Mouse (Mus musculus): ENCODE results near the gene Lif. TPM values are rescaled to one million over a fixed set of nuclear protein-coding genes. Genes with fewer than 3 reads are reported as not detected.
A peak's percentile ranks its signal among the peaks of the same experiment; 100 is the strongest.

The Lif gene
- polyA plus RNA-seq, 1 experiment from 2014 or later, result 0.30 TPM

- H3K27me3 ChIP-seq (ENCODE audit: control insufficient read depth, insufficient read depth, low read length), result no peaks in the 10 kb centered on the region
- H3K4me2 ChIP-seq (replicated peaks; ENCODE audit: low read depth, low read length), result no peak overlapping the region
- H3K9ac ChIP-seq (replicated peaks; ENCODE audit: low read depth, low read length), result no peak overlapping the region
- no peak overlapping the region for H3K27ac ChIP-seq (ENCODE audit: low read length)
- H3K4me1 ChIP-seq (ENCODE audit: control insufficient read depth, insufficient read depth, low read length), result peaks cover 37% of the 10 kb centered on the region
- WGBS, result 56% methylated on average over 7 of the region's 7 CpGs
- ATAC-seq (ENCODE audit: insufficient number of reproducible peaks, insufficient read depth, low FRiP score, low read depth), result no peak
- H3K4me3 ChIP-seq (ENCODE audit: low read depth, low read length), result no peak overlapping the region
- no peaks in the 10 kb centered on the region for H3K9me3 ChIP-seq (ENCODE audit: control insufficient read depth, low read depth, low read length)
- no peaks in the 10 kb centered on the region for H3K36me3 ChIP-seq (ENCODE audit: control insufficient read depth, insufficient read depth, low read length)
These were observed 3.8 kb downstream of the Lif start for GRCm38 (mm10) chr11:4261188-4261494.

GRCm38 (mm10) chr11:4261969-4262368 lies 4.6 kb downstream of the Lif start:
- 19% methylated on average over 5 of the region's 5 CpGs for WGBS
- H3K27ac ChIP-seq (ENCODE audit: low read length), result no peak overlapping the region

GRCm38 (mm10) chr11:4262847-4263246 lies 5.5 kb downstream of the Lif start:
- 27% methylated on average over 7 of the region's 7 CpGs for WGBS
- H3K27me3 ChIP-seq (ENCODE audit: control insufficient read depth, insufficient read depth, low read length), result no peaks in the 10 kb centered on the region
- H3K9me3 ChIP-seq (ENCODE audit: control insufficient read depth, low read depth, low read length), result no peaks in the 10 kb centered on the region
- no peaks in the 10 kb centered on the region for H3K36me3 ChIP-seq (ENCODE audit: control insufficient read depth, insufficient read depth, low read length)
- no peak overlapping the region for H3K4me3 ChIP-seq (ENCODE audit: low read depth, low read length)
- no peak overlapping the region for H3K4me2 ChIP-seq (replicated peaks; ENCODE audit: low read depth, low read length)
- no peak overlapping the region for H3K27ac ChIP-seq (ENCODE audit: low read length)
- no peak for ATAC-seq (ENCODE audit: insufficient number of reproducible peaks, insufficient read depth, low FRiP score, low read depth)
- H3K9ac ChIP-seq (replicated peaks; ENCODE audit: low read depth, low read length), result no peak overlapping the region
- peaks cover 39% of the 10 kb centered on the region for H3K4me1 ChIP-seq (ENCODE audit: control insufficient read depth, insufficient read depth, low read length)

More at GRCm38 (mm10) chr11:4261969-4262368, 4.6 kb downstream of the Lif start:
- Histone ChIP-seq H3K4me3 (ENCODE audit: low read depth, low read length) (no peak overlapping the region), H3K9ac (replicated peaks; ENCODE audit: low read depth, low read length) (no peak overlapping the region), H3K9me3 (ENCODE audit: control insufficient read depth, low read depth, low read length) (no peaks in the 10 kb centered on the region), H3K4me2 (replicated peaks; ENCODE audit: low read depth, low read length) (no peak overlapping the region), H3K4me1 (ENCODE audit: control insufficient read depth, insufficient read depth, low read length) (peaks cover 39% of the 10 kb centered on the region), H3K27me3 (ENCODE audit: control insufficient read depth, insufficient read depth, low read length) (no peaks in the 10 kb centered on the region), H3K36me3 (ENCODE audit: control insufficient read depth, insufficient read depth, low read length) (no peaks in the 10 kb centered on the region)
- no peak for ATAC-seq (ENCODE audit: insufficient number of reproducible peaks, insufficient read depth, low FRiP score, low read depth)

GRCm38 (mm10) chr11:4263296-4263695 lies 5.9 kb downstream of the Lif start:
- WGBS, result 5% methylated on average over 1 of the region's 1 CpGs
- ATAC-seq (ENCODE audit: insufficient number of reproducible peaks, insufficient read depth, low FRiP score, low read depth), result no peak
- H3K4me1 ChIP-seq (ENCODE audit: control insufficient read depth, insufficient read depth, low read length), result peaks cover 39% of the 10 kb centered on the region
- no peak overlapping the region for H3K4me3 ChIP-seq (ENCODE audit: low read depth, low read length)
- H3K36me3 ChIP-seq (ENCODE audit: control insufficient read depth, insufficient read depth, low read length), result no peaks in the 10 kb centered on the region
- no peak overlapping the region for H3K9ac ChIP-seq (replicated peaks; ENCODE audit: low read depth, low read length)
- H3K27me3 ChIP-seq (ENCODE audit: control insufficient read depth, insufficient read depth, low read length), result no peaks in the 10 kb centered on the region
- peak overlapping the region; percentile 17; the same call in 1 of the 2 replicates for H3K27ac ChIP-seq (ENCODE audit: low read length)
- no peaks in the 10 kb centered on the region for H3K9me3 ChIP-seq (ENCODE audit: control insufficient read depth, low read depth, low read length)
- H3K4me2 ChIP-seq (replicated peaks; ENCODE audit: low read depth, low read length), result no peak overlapping the region

GRCm38 (mm10) chr11:4264066-4264465 lies 6.7 kb downstream of the Lif start:
- no peak overlapping the region for H3K9ac ChIP-seq (replicated peaks; ENCODE audit: low read depth, low read length)
- H3K4me1 ChIP-seq (ENCODE audit: control insufficient read depth, insufficient read depth, low read length), result peaks cover 39% of the 10 kb centered on the region
- no peaks in the 10 kb centered on the region for H3K36me3 ChIP-seq (ENCODE audit: control insufficient read depth, insufficient read depth, low read length)
- H3K27me3 ChIP-seq (ENCODE audit: control insufficient read depth, insufficient read depth, low read length), result no peaks in the 10 kb centered on the region
- H3K27ac ChIP-seq (ENCODE audit: low read length), result peak overlapping the region; percentile 17; the same call in 1 of the 2 replicates
- H3K4me2 ChIP-seq (replicated peaks; ENCODE audit: low read depth, low read length), result no peak overlapping the region
- no peak for ATAC-seq (ENCODE audit: insufficient number of reproducible peaks, insufficient read depth, low FRiP score, low read depth)
- WGBS, result 49% methylated on average over 7 of the region's 7 CpGs
- no peaks in the 10 kb centered on the region for H3K9me3 ChIP-seq (ENCODE audit: control insufficient read depth, low read depth, low read length)
- H3K4me3 ChIP-seq (ENCODE audit: low read depth, low read length), result no peak overlapping the region

DNA sequence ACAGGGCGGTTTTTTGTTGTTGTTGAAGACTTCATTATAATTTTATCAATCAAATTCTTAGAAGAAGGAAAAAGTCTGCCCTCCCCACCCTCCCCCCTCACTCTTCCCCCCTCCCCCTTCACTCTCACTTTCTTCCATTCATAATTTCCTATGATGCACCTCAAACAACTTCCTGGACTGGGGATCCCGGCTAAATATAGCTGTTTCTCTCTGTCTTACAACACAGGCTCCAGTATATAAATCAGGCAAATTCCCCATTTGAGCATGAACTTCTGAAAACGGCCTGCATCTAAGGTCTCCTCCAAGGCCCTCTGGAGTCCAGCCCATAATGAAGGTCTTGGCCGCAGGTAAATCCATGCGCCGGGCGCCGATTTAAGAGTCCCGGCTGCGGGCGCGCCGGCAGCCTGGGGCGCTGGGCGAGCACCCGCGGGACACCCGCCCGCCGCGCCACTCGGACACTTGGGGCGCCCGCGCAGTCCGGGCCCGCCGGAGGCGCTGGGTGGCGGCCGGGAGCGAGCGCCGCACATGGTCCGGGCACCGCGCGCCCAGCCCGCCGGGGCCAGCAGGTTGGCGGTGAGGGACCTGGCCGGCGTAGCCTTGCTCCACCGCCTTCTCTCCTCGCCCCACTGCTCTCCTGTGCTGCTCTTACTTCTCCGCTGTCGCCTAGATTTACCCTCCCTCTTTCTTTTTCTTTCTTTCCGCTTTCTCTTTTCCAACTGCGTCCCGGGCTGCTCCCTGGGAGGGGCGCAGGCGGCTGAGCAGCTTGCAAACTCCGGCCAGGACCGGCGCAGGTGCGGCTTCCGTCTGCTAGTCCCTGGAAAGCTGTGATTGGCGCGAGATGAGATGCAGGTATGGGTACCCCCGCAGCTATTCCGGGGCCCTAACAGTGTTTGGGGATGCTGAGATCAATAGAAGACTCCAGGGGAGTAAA lies 9.2 kb downstream of the Lif start:
- H3K27me3 ChIP-seq (ENCODE audit: control insufficient read depth, insufficient read depth, low read length), result no peaks in the 10 kb centered on the region
- peak; percentile 68; the same call in 1 of the 2 replicates for ATAC-seq (ENCODE audit: insufficient number of reproducible peaks, insufficient read depth, low FRiP score, low read depth)
- 1% methylated on average over 48 of the region's 61 CpGs for WGBS

DNA sequence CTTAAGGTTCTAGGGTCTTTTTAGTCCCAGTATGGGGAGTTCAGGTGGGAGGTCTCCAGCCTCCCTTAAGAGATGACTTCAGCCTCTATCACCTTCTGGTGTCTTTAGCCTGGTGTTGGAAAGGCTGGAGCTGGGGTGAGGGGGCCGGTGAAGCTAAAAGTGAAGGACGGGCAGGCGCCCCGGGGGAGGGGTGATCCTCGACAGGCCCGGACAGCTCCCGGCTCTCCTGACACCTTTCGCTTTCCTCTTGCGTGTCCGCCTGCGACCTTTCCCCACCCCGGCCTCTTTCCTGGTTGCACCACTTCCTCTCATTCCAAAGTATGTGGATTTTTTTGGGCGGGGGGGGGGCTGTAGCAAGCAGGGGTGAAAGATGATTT lies 9.8 kb downstream of the Lif start:
- no peaks in the 10 kb centered on the region for H3K27me3 ChIP-seq (ENCODE audit: control insufficient read depth, insufficient read depth, low read length)
- peak overlapping the region; percentile 73 for H3K4me2 ChIP-seq (replicated peaks; ENCODE audit: low read depth, low read length)
- no peaks in the 10 kb centered on the region for H3K9me3 ChIP-seq (ENCODE audit: control insufficient read depth, low read depth, low read length)
- no peak for ATAC-seq (ENCODE audit: insufficient number of reproducible peaks, insufficient read depth, low FRiP score, low read depth)
- H3K36me3 ChIP-seq (ENCODE audit: control insufficient read depth, insufficient read depth, low read length), result no peaks in the 10 kb centered on the region
- H3K4me3 ChIP-seq (ENCODE audit: low read depth, low read length), result peak overlapping the region; percentile 49
- WGBS, result under 1% methylated on average over 13 of the region's 13 CpGs
- no peak overlapping the region for H3K9ac ChIP-seq (replicated peaks; ENCODE audit: low read depth, low read length)
- peaks cover 20% of the 10 kb centered on the region for H3K4me1 ChIP-seq (ENCODE audit: control insufficient read depth, insufficient read depth, low read length)
- H3K27ac ChIP-seq (ENCODE audit: low read length), result peak overlapping the region; percentile 56; the same call in 1 of the 2 replicates

More for the DNA sequence above, 9.2 kb downstream of the Lif start:
- Histone ChIP-seq H3K27ac (ENCODE audit: low read length) (peak overlapping the region; percentile 56; the same call in 1 of the 2 replicates), H3K36me3 (ENCODE audit: control insufficient read depth, insufficient read depth, low read length) (no peaks in the 10 kb centered on the region), H3K4me2 (replicated peaks; ENCODE audit: low read depth, low read length) (peak overlapping the region; percentile 73), H3K9me3 (ENCODE audit: control insufficient read depth, low read depth, low read length) (no peaks in the 10 kb centered on the region), H3K4me1 (ENCODE audit: control insufficient read depth, insufficient read depth, low read length) (peaks cover 24% of the 10 kb centered on the region), H3K9ac (replicated peaks; ENCODE audit: low read depth, low read length) (peak overlapping the region; percentile 42), H3K4me3 (ENCODE audit: low read depth, low read length) (peak overlapping the region; percentile 49)

- no peaks in the 10 kb centered on the region for H3K27me3 ChIP-seq (ENCODE audit: control insufficient read depth, insufficient read depth, low read length)
- no peak overlapping the region for H3K4me3 ChIP-seq (ENCODE audit: low read depth, low read length)
- H3K4me2 ChIP-seq (replicated peaks; ENCODE audit: low read depth, low read length), result no peak overlapping the region
- H3K9ac ChIP-seq (replicated peaks; ENCODE audit: low read depth, low read length), result no peak overlapping the region
- H3K27ac ChIP-seq (ENCODE audit: low read length), result no peak overlapping the region
- peaks cover 10% of the 10 kb centered on the region; the same call in 1 of the 2 replicates for H3K4me1 ChIP-seq (ENCODE audit: control insufficient read depth, insufficient read depth, low read length)
- ATAC-seq (ENCODE audit: insufficient number of reproducible peaks, insufficient read depth, low FRiP score, low read depth), result no peak
- no peaks in the 10 kb centered on the region for H3K9me3 ChIP-seq (ENCODE audit: control insufficient read depth, low read depth, low read length)
- 86% methylated on average over 6 of the region's 6 CpGs for WGBS
- no peaks in the 10 kb centered on the region for H3K36me3 ChIP-seq (ENCODE audit: control insufficient read depth, insufficient read depth, low read length)
These were observed 11.1 kb downstream of the Lif start for GRCm38 (mm10) chr11:4268500-4268899.
